In genomic region chr7:27184964-27185363, GRCm38 (mm10) we compare ENCODE assay signal across 9 mouse cellular contexts. TPM values are rescaled to one million over a fixed set of nuclear protein-coding genes. Genes with fewer than 3 reads are reported as not detected.
DNase-seq lines count a peak whose midpoint lies in the region; ATAC-seq lines count a peak whose summit lies in the region.
"Had no signal": no experiment of that assay in that cellular context is flagged by ENCODE, and none has a peak within 500 bp of the region (broad histone marks: within the 10 kb centered on the region; RNA-seq: fewer than 3 reads in every experiment).

No protein-coding gene starts in this region.

- H3K9ac ChIP-seq in midbrain, embryonic 15.5 days = no peak overlapping the region

- no peak overlapping the region for H3K27ac ChIP-seq in midbrain, embryonic 10.5 days (replicated peaks)
- H3K27ac ChIP-seq in midbrain, embryonic 15.5 days = no peak overlapping the region

- no peak for ATAC-seq in midbrain, embryonic 15.5 days (replicated peaks)
- ATAC-seq in neutrophil, adult 5-6 weeks (ENCODE audit: extremely low read depth, insufficient number of reproducible peaks, low FRiP score, poor library complexity, severe bottlenecking) = peak; percentile 52; the same call in 1 of the 2 replicates

- H3K9me3 ChIP-seq in midbrain, embryonic 10.5 days (replicated peaks) = peaks cover 7% of the 10 kb centered on the region
- no peaks in the 10 kb centered on the region for H3K9me3 ChIP-seq in midbrain, embryonic 15.5 days

- intact Hi-C loops in heart, postnatal 10 days (cut with DNase I) = no loop called here

- H3K36me3 ChIP-seq in midbrain, embryonic 10.5 days = peaks cover 72% of the 10 kb centered on the region
- peaks cover 53% of the 10 kb centered on the region for H3K36me3 ChIP-seq in midbrain, embryonic 15.5 days (replicated peaks)

- peak; percentile 63 to 69 for DNase-seq in cerebellum, postnatal 10 days
- no peak for DNase-seq in cerebellum, adult 9-11 months
- DNase-seq in midbrain, embryonic 10.5 days (ENCODE audit: low spot score) = peak; percentile 61
- peak; percentile 65 for DNase-seq in embryo, embryonic 10.5 days (ENCODE audit: low spot score)
- no peak for DNase-seq in heart, postnatal 10 days
- DNase-seq in frontal cortex, postnatal 36 days (ENCODE audit: low spot score in 2 of 2) = no peak

- H3K4me2 ChIP-seq in midbrain, embryonic 15.5 days = no peak overlapping the region

- H3K4me3 ChIP-seq in midbrain, embryonic 10.5 days = no peak overlapping the region
- no peak overlapping the region for H3K4me3 ChIP-seq in midbrain, embryonic 15.5 days

- H3K4me1 ChIP-seq in midbrain, embryonic 10.5 days = peaks cover 9% of the 10 kb centered on the region
- H3K4me1 ChIP-seq in midbrain, embryonic 15.5 days = peaks cover 2% of the 10 kb centered on the region; the same call in 1 of the 2 replicates

- no peaks in the 10 kb centered on the region for H3K27me3 ChIP-seq in midbrain, embryonic 10.5 days (ENCODE audit: low read depth, poor library complexity, severe bottlenecking)
- no peaks in the 10 kb centered on the region for H3K27me3 ChIP-seq in midbrain, embryonic 15.5 days (replicated peaks)

- 78% methylated on average over 3 of the region's 3 CpGs for WGBS in midbrain, embryonic 10.5 days
- 77% methylated on average over 3 of the region's 3 CpGs for WGBS in midbrain, embryonic 15.5 days

RNA-seq across cellular contexts. Expression of gene Mia, which starts 4.0 kb away (rescaled TPM):
- polyA plus RNA-seq in midbrain, embryonic 10.5 days (2016; fragmentation: Nextera tagmentation; extraction: Ambion mirVana) = 2.1 and 2.2 TPM in 2 replicates
- 14.0 and 16.2 TPM in 2 replicates for polyA plus RNA-seq in midbrain, embryonic 15.5 days (2015; fragmentation: Nextera tagmentation; extraction: Ambion mirVana)
- total RNA-seq in neutrophil, adult 5-6 weeks (2017) = 1.4 TPM in 1 of 2 replicates, not detected in the other
- not detected for total RNA-seq in heart, postnatal 10 days (2021)

RNA-seq across cellular contexts. Expression of gene Gm21983, which starts 4.1 kb away (rescaled TPM):
- polyA plus RNA-seq in midbrain, embryonic 10.5 days (2016; fragmentation: Nextera tagmentation; extraction: Ambion mirVana) = not detected in 2 replicates
- 0.40 and 0.62 TPM in 2 replicates for polyA plus RNA-seq in midbrain, embryonic 15.5 days (2015; fragmentation: Nextera tagmentation; extraction: Ambion mirVana)
- not detected in 2 replicates for total RNA-seq in neutrophil, adult 5-6 weeks (2017)
- total RNA-seq in heart, postnatal 10 days (2021) = under 1 TPM in 1 of 2 experiments, not detected in 1; 0.31 TPM
- polyA plus RNA-seq: large intestine, adult 2 months had no signal

RNA-seq across cellular contexts. Expression of gene Rab4b, which starts 6.3 kb away (rescaled TPM):
- 69.0 and 71.0 TPM in 2 replicates for polyA plus RNA-seq in midbrain, embryonic 10.5 days (2016; fragmentation: Nextera tagmentation; extraction: Ambion mirVana)
- 101 and 107 TPM in 2 replicates for polyA plus RNA-seq in midbrain, embryonic 15.5 days (2015; fragmentation: Nextera tagmentation; extraction: Ambion mirVana)
- total RNA-seq in neutrophil, adult 5-6 weeks (2017) = 66.0 and 67.0 TPM in 2 replicates
- total RNA-seq in heart, postnatal 10 days (2021) = 10 to 100 TPM; 21.9 to 22.8 TPM

RNA-seq across cellular contexts. Expression of gene BC024978, which starts 10.6 kb away (rescaled TPM):
- 3.5 and 4.2 TPM in 2 replicates for polyA plus RNA-seq in midbrain, embryonic 10.5 days (2016; fragmentation: Nextera tagmentation; extraction: Ambion mirVana)
- polyA plus RNA-seq in midbrain, embryonic 15.5 days (2015; fragmentation: Nextera tagmentation; extraction: Ambion mirVana) = 3.7 and 3.9 TPM in 2 replicates
- total RNA-seq in neutrophil, adult 5-6 weeks (2017) = 2.9 and 6.8 TPM in 2 replicates
- 10 to 100 TPM; 13.6 to 14.1 TPM for total RNA-seq in heart, postnatal 10 days (2021)

RNA-seq across cellular contexts. Expression of gene Snrpa, which starts 11.1 kb away (rescaled TPM):
- 399 and 409 TPM in 2 replicates for polyA plus RNA-seq in midbrain, embryonic 10.5 days (2016; fragmentation: Nextera tagmentation; extraction: Ambion mirVana)
- 204 and 215 TPM in 2 replicates for polyA plus RNA-seq in midbrain, embryonic 15.5 days (2015; fragmentation: Nextera tagmentation; extraction: Ambion mirVana)
- 20.4 and 25.8 TPM in 2 replicates for total RNA-seq in neutrophil, adult 5-6 weeks (2017)
- 10 to 100 TPM; 46.9 to 52.7 TPM for total RNA-seq in heart, postnatal 10 days (2021)

Comparison
In these comparisons a context has a peak if more than half of its experiments do, and no peak if none do; other contexts are left out.
1. DNase-seq: peak in cerebellum, postnatal 10 days (2 of 2), midbrain, embryonic 10.5 days (single experiment) and embryo, embryonic 10.5 days (single experiment); none in cerebellum, adult 9-11 months (single experiment), heart, postnatal 10 days (0 of 2) and frontal cortex, postnatal 36 days (0 of 2).